Mouse (Mus musculus) midbrain, postnatal 0 days (tissue): ENCODE measurements around the gene Rtn4r. TPM values are rescaled to one million over a fixed set of nuclear protein-coding genes. Genes with fewer than 3 reads are reported as not detected.

Source experiments
- ATAC-seq: fragments of 200-750 bp; cut with Nextera tagmentation; 2 replicates; pipeline ENCODE4 v1.8.0; 2017; ENCODE audit warnings: moderate number of reproducible peaks, mild to moderate bottlenecking, moderate TSS enrichment, moderate library complexity; ENCODE audit not compliant: low FRiP score
- DNase-seq: peaks from one replicate; pipeline ENCODE4 v3.0.0-alpha.2; 2015; ENCODE audit warnings: low spot score
- H3K27ac ChIP-seq: fragments of 300-500 bp; sonication (generic); 2 replicates; pipeline ENCODE4 v1.5.1; 2014; ENCODE audit warnings: low read depth, mild to moderate bottlenecking, low read length, mixed read lengths
- H3K27me3 ChIP-seq: fragments of 300-500 bp; sonication (generic); 2 replicates; pipeline ENCODE4 v1.6.1; 2014; ENCODE audit warnings: low read length, control low read depth, mixed read lengths; ENCODE audit not compliant: insufficient read depth
- H3K36me3 ChIP-seq: fragments of 300-500 bp; sonication (generic); 2 replicates; pipeline ENCODE4 v1.6.1; 2014; ENCODE audit warnings: low read length, control low read depth, mixed read lengths; ENCODE audit not compliant: insufficient read depth
- H3K4me1 ChIP-seq: fragments of 300-500 bp; sonication (generic); 2 replicates; pipeline ENCODE4 v1.6.1; 2014; ENCODE audit warnings: mild to moderate bottlenecking, control low read depth, antibody characterized with exemption, low read length, mixed read lengths; ENCODE audit not compliant: insufficient read depth
- H3K4me2 ChIP-seq: fragments of 300-500 bp; sonication (generic); 2 replicates; pipeline ENCODE4 v1.6.1; 2014; ENCODE audit warnings: low read depth, mild to moderate bottlenecking, low read length, mixed read lengths; ENCODE audit not compliant: poor library complexity, severe bottlenecking
- H3K4me3 ChIP-seq: fragments of 300-500 bp; sonication (generic); 2 replicates; pipeline ENCODE4 v1.5.1; 2014; ENCODE audit warnings: low read depth, mild to moderate bottlenecking, low read length, moderate library complexity
- H3K9ac ChIP-seq: fragments of 300-500 bp; sonication (generic); replicated peaks from 2 replicates; pipeline ENCODE4 v1.6.1; 2014; ENCODE audit warnings: mild to moderate bottlenecking, low read length, moderate library complexity, mixed read lengths; ENCODE audit not compliant: poor library complexity, severe bottlenecking
- H3K9me3 ChIP-seq: fragments of 300-500 bp; sonication (generic); 2 replicates; pipeline ENCODE4 v1.6.1; 2016; ENCODE audit warnings: low read length, control low read depth
- CTCF ChIP-seq: IDR thresholded peaks from 2 replicates; pipeline ENCODE4 v1.5.1; 2016; ENCODE audit warnings: antibody characterized with exemption, mild to moderate bottlenecking
- WGBS: fragments of 180-500 bp; shearing (Covaris S2); extraction: QIAGEN DNeasy Blood & Tissue Kit; methylation state at CpG from one replicate; pipeline ENCODE4 v1.1.7; 2014; 5-methylcytosine and 5-hydroxymethylcytosine counted together
- polyA plus RNA-seq: library from polyadenylated mRNA; unstranded; fragments of >200 nt; fragmentation: Nextera tagmentation; extraction: Ambion mirVana; gene quantifications from 2 replicates; pipeline ENCODE4 v1.2.1, GENCODE M21; 2015
- total RNA-seq: library from RNA; depleted of rRNA; stranded (reverse); fragments of >200 nt; gene quantifications from 2 replicates; pipeline ENCODE4 v1.2.3, GENCODE M21; 2014

The Rtn4r gene
- total and polyA plus RNA-seq, 2 experiments from 2014 or later: 32.3 to 71.7 TPM

DNA sequence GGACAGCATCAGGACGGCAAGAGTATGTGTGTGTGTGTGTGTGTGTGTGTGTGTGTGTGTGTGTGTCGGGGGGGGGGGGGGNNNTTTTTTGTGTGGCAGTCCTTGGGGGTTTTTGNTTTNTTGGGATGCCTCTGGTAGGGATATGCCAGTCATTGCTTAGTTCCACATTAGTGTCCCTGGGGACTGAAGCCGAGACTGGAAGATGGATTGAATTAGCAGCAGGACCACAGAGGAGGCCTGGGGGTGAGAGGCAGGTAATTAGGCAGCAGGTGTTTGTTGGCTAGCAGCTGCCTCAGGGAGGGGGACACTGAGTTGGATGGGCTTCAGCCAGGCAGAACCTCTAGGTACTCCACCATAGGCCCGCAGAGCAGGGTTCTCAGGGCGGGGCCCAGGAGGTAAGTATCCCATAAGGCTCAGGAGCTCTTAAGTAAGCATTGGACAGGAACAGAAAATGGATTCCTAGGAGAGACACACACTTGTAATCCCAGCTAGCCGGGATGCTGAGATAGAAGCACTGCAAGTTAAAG is 18.0 kb downstream of the Rtn4r start:
- Histone ChIP-seq H3K27me3 (no peaks in the 10 kb centered on the region), H3K9ac (no peak overlapping the region), H3K4me2 (no peak overlapping the region), H3K4me3 (no peak overlapping the region), H3K9me3 (no peaks in the 10 kb centered on the region), H3K27ac (no peak overlapping the region), H3K4me1 (peaks cover 22% of the 10 kb centered on the region), H3K36me3 (no peaks in the 10 kb centered on the region)
- no peak for DNase-seq
- TF ChIP-seq CTCF: no peak
- 64% methylated on average over 5 of the region's 6 CpGs for WGBS
- ATAC-seq: no peak

DNA sequence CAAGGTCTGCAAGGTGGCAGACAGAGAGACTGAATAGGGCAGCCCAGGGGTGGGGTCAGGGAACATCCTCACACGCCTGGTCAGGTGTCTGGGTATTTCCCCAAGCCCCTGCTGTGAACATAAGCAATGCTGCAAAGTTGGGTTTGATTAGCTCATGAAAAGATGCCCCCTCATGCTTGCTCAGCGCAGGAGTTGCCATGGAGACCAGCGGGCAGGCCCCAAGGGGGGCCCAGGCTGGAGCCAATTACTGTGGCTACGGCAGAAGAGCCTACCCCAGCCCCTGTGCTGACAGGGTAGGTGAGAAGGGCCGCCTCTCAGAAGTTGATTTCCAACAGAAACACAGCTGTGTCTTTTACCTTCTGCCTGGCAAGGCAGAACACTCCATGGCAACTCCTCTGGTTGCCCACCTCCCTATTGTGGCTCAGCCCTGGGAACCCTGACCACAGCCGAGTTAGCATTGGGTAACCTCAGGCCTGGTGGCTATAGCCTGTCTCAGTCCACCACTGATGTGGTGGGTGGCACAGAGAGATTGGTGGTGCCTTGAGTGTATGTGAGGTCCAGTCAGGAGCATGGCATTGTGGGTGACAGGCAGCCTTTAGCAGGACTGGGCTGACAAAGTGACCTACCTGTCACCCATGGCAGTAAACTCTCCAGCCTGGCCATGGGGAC is 20.9 kb downstream of the Rtn4r start:
- Histone ChIP-seq H3K4me2 (0 out of 2 replicates have a peak overlapping the region, but pooled peaks have one; percentile 12), H3K27me3 (no peaks in the 10 kb centered on the region), H3K4me3 (no peak overlapping the region), H3K9me3 (no peaks in the 10 kb centered on the region), H3K4me1 (peaks cover 22% of the 10 kb centered on the region), H3K36me3 (peaks cover 17% of the 10 kb centered on the region), H3K9ac (0 out of 2 replicates have a peak overlapping the region, but pooled peaks have one; percentile 13), H3K27ac (peak overlapping the region; percentile 43; the same call in 1 of the 2 replicates)
- ATAC-seq: peak; percentile 68; the same call in 1 of the 2 replicates
- WGBS: 7% methylated on average over 6 of the region's 6 CpGs
- peak; percentile 63 for DNase-seq
- TF ChIP-seq CTCF: no peak

DNA sequence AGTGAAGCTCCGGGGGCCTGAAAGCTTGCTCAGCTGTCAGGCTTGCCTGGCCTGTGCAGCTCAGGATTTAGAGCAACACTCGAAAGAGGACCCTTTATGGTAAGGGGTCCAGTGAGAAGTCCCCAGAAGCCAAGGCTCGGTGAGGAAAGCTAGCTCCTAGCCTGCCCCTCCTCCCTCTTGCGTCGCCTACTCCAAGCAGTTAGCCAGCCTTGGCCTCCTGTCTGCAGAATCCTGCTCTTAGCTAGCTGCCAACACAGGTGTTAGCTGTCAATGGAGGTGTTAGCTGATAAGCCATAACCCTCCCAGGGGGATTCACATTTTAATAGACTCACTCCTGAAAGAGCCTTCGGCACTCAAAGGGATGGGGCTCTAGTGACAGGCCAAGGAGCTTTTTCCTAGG is 21.8 kb downstream of the Rtn4r start:
- Histone ChIP-seq H3K36me3 (peaks cover 17% of the 10 kb centered on the region), H3K27me3 (no peaks in the 10 kb centered on the region), H3K9me3 (no peaks in the 10 kb centered on the region), H3K9ac (no peak overlapping the region; the same call in 1 of the 2 replicates), H3K4me1 (peaks cover 22% of the 10 kb centered on the region), H3K4me2 (no peak overlapping the region), H3K27ac (peak overlapping the region; percentile 4; the same call in 1 of the 2 replicates), H3K4me3 (no peak overlapping the region)
- peak; percentile 14; the same call in 1 of the 2 replicates for ATAC-seq
- peak; percentile 33 for DNase-seq
- no peak for TF ChIP-seq CTCF
- WGBS: 47% methylated on average over 6 of the region's 6 CpGs

DNA sequence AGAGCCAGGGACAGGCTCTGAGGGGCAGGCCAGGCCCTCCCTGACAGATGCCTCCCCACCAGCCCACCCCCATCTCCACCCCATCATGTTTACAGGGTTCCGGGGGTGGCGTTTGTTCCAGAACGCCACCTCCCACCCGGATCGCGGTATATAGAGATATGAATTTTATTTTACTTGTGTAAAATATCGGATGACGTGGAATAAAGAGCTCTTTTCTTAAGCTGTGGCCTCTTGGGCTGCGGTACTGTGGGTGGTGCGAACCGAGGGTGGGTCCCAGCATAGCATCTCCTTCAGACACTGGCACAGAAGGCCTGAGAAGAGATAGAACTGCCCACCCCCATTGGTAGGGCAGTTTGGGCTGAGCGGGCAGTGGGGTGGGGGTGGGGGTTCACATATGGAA is 24.7 kb downstream of the Rtn4r start:
- Histone ChIP-seq H3K4me2 (no peak overlapping the region), H3K9ac (no peak overlapping the region), H3K36me3 (peaks cover 17% of the 10 kb centered on the region), H3K9me3 (no peaks in the 10 kb centered on the region), H3K27ac (no peak overlapping the region), H3K27me3 (no peaks in the 10 kb centered on the region), H3K4me3 (no peak overlapping the region), H3K4me1 (peaks cover 25% of the 10 kb centered on the region)
- DNase-seq (no peak), ATAC-seq (no peak)
- 93% methylated on average over 12 of the region's 12 CpGs for WGBS
- TF ChIP-seq CTCF: no peak

DNA sequence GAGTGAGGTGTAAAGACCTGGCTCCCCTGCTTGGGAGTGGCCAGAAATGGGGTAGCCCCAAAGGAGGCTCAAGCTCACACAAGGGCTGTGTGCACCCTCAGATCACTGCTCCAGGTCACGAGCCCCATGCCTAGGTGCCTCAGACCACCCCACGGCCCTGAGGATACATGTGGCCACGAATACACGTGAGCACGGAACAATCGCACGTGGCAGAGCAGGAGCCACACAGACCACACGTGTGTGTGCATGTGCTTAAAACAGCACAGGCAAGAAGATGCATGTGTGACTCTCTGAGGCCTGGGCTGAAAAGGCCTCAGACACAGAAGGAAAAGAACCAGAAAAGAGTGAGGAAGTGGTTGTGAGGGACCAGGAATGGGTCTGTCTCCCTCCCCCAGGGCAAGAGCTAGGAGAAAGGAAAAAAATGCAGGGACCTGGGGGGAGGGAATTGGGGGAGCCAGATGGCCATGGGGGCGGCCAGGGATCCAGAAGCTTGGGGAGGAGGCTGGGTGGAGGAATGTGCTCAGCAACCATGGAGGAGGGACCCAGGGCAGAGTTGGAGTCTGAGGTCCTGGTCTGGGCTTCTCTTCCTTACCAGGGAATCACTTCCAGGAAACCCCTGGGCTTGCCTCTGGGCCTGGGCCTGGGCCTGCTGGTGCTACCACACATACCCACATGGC is 25.5 kb downstream of the Rtn4r start:
- Histone ChIP-seq H3K9me3 (no peaks in the 10 kb centered on the region), H3K4me2 (no peak overlapping the region), H3K9ac (no peak overlapping the region), H3K27me3 (no peaks in the 10 kb centered on the region), H3K36me3 (peaks cover 17% of the 10 kb centered on the region), H3K27ac (no peak overlapping the region), H3K4me1 (peaks cover 25% of the 10 kb centered on the region), H3K4me3 (no peak overlapping the region)
- WGBS: 92% methylated on average over 9 of the region's 9 CpGs
- ATAC-seq (no peak), DNase-seq (no peak)
- no peak for TF ChIP-seq CTCF
